Mouse (Mus musculus) bone marrow, adult 2 months (tissue): ENCODE measurements around the gene Pnpla1.
"Not testable (repeated sequence)": the region's sequence is repeated elsewhere in the genome, so short reads cannot be mapped to it uniquely, and the experiment has no call there.

Experiments
- CTCF ChIP-seq: fragments of 200-500 bp; IDR thresholded peaks from 2 replicates; pipeline ENCODE4 v1.5.1; 2011; ENCODE audit warnings: low read length, control low read depth; ENCODE audit not compliant: control insufficient read depth, insufficient read depth
- POLR2A ChIP-seq: fragments of 200-500 bp; IDR thresholded peaks from 2 replicates; pipeline ENCODE4 v1.6.1; 2011; ENCODE audit warnings: low read depth, mild to moderate bottlenecking, control low read depth, low read length, borderline replicate concordance; ENCODE audit not compliant: control insufficient read depth

- not testable (repeated sequence) for TF ChIP-seq CTCF, POLR2A
Observed at GRCm38 (mm10) chr17:28841947-28842346, 16.3 kb upstream of the Pnpla1 start.
